Mouse (Mus musculus): ENCODE results near the gene Krt25. TPM values are rescaled to one million over a fixed set of nuclear protein-coding genes. Genes with fewer than 3 reads are reported as not detected.

The Krt25 gene
- total and polyA plus RNA-seq, 3 experiments = 0.17 to 1.0 (median 0.69) TPM

- Histone ChIP-seq H3K27me3 (replicated peaks) (peaks cover 75% of the 10 kb centered on the region), H3K9ac (ENCODE audit: insufficient read depth, low read depth) (no peak overlapping the region), H3K36me3 (replicated peaks in 1 of 2; ENCODE audit: control insufficient read depth in 1 of 2, insufficient read depth in 1 of 2, low read length in 1 of 2) (no peaks in the 10 kb centered on the region), H3K27ac (ENCODE audit: insufficient read depth, low read depth) (no peak overlapping the region), H3K9me3 (replicated peaks; ENCODE audit: low read length) (no peaks in the 10 kb centered on the region), H3K79me2 (replicated peaks; ENCODE audit: control insufficient read depth, extremely low read depth, insufficient read depth, poor library complexity, severe bottlenecking) (no peaks in the 10 kb centered on the region), H3K4me3 (replicated peaks in 1 of 3; ENCODE audit: low read depth in 2 of 3, low read length in 2 of 3, poor library complexity in 1 of 3) (no peak overlapping the region), H3K4me1 (ENCODE audit: control insufficient read depth in 1 of 2, insufficient read depth in 2 of 2) (no peaks in the 10 kb centered on the region), H3K4me2 (ENCODE audit: insufficient read depth, low read depth, poor library complexity, severe bottlenecking) (no peak overlapping the region)
- in situ Hi-C loops (cut with MboI; ENCODE audit: low pct_ligation_motif_present, low pct_unique_long_range_greater_than_20kb, low sequenced_read_pairs) (no loop called here), dilution Hi-C loops (cut with MboI; ENCODE audit: extremely low pct_ligation_motif_present, extremely low pct_unique_long_range_greater_than_20kb, low sequenced_read_pairs) (no loop called here)
- DNase-seq (ENCODE audit: extremely low read depth) = no peak
- TF ChIP-seq IRF4 (IDR thresholded peaks at IDR 0.05; ENCODE audit: low read depth, low read length) (no peak), POLR2AphosphoS2 (IDR thresholded peaks at IDR 0.05; ENCODE audit: low read depth, low read length) (no peak), MEF2A (IDR thresholded peaks at IDR 0.05; ENCODE audit: borderline replicate concordance, low read depth, low read length) (no peak), MAZ (IDR thresholded peaks at IDR 0.05; ENCODE audit: low read depth, low read length) (no peak), JUND (conservative IDR thresholded peaks at IDR 0.05; ENCODE audit: low read depth, low read length) (no peak), ZMIZ1 (IDR thresholded peaks at IDR 0.05; ENCODE audit: low read depth, low read length) (no peak), ZKSCAN1 (IDR thresholded peaks at IDR 0.05; ENCODE audit: borderline replicate concordance, low read depth, low read length) (no peak), KAT2A (IDR thresholded peaks at IDR 0.05; ENCODE audit: insufficient replicate concordance, low read length) (no peak), CTCF (conservative IDR thresholded peaks at IDR 0.05 in 1 of 2, IDR thresholded peaks at IDR 0.05 in 1 of 2; ENCODE audit: low read depth in 2 of 2, low read length in 2 of 2) (no peak), UBTF (IDR thresholded peaks at IDR 0.05; ENCODE audit: low read depth, low read length) (no peak), ELF1 (IDR thresholded peaks at IDR 0.05; ENCODE audit: low read depth, low read length) (no peak), EP300 (IDR thresholded peaks at IDR 0.05; ENCODE audit: low read length) (no peak), MXI1 (IDR thresholded peaks at IDR 0.05; ENCODE audit: low read depth, low read length) (no peak), USF2 (conservative IDR thresholded peaks at IDR 0.05; ENCODE audit: low read depth, low read length) (no peak), SIN3A (IDR thresholded peaks at IDR 0.05; ENCODE audit: low read length) (no peak), POLR2A (IDR thresholded peaks at IDR 0.05; ENCODE audit: low read depth, low read length) (no peak), MAX (IDR thresholded peaks at IDR 0.05; ENCODE audit: low read length) (no peak)
Measured at GRCm38 (mm10) chr11:99339299-99339847, 16.6 kb upstream of the Krt25 start.

- Histone ChIP-seq H3K9ac (ENCODE audit: insufficient read depth, low read depth) (no peak within 1 kb of the TSS), H3K9me3 (replicated peaks; ENCODE audit: low read length) (no peaks in the 10 kb centered on the region), H3K4me3 (replicated peaks in 1 of 3; ENCODE audit: low read depth in 2 of 3, low read length in 2 of 3, poor library complexity in 1 of 3) (no peak within 1 kb of the TSS), H3K36me3 (replicated peaks in 1 of 2; ENCODE audit: control insufficient read depth in 1 of 2, insufficient read depth in 1 of 2, low read length in 1 of 2) (no peaks in the 10 kb centered on the region), H3K4me2 (ENCODE audit: insufficient read depth, low read depth, poor library complexity, severe bottlenecking) (no peak within 1 kb of the TSS), H3K27me3 (replicated peaks) (peaks cover 70% of the 10 kb centered on the region), H3K27ac (ENCODE audit: insufficient read depth, low read depth) (no peak within 1 kb of the TSS), H3K4me1 (ENCODE audit: control insufficient read depth in 1 of 2, insufficient read depth in 2 of 2) (no peaks in the 10 kb centered on the region), H3K79me2 (replicated peaks; ENCODE audit: control insufficient read depth, extremely low read depth, insufficient read depth, poor library complexity, severe bottlenecking) (no peaks in the 10 kb centered on the region)
- no peak for DNase-seq (ENCODE audit: extremely low read depth)
- TF ChIP-seq HCFC1 (IDR thresholded peaks at IDR 0.05; ENCODE audit: low read depth, low read length) (no peak), CHD2 (IDR thresholded peaks at IDR 0.05; ENCODE audit: low read length) (no peak)
- dilution Hi-C loops (cut with MboI; ENCODE audit: extremely low pct_ligation_motif_present, extremely low pct_unique_long_range_greater_than_20kb, low sequenced_read_pairs) (no loop called here), in situ Hi-C loops (cut with MboI; ENCODE audit: low pct_ligation_motif_present, low pct_unique_long_range_greater_than_20kb, low sequenced_read_pairs) (no loop called here)
Measured at GRCm38 (mm10) chr11:99337866-99338265, 15.1 kb upstream of the Krt25 start, which contains the start of gene Krt26. TSS of gene Krt26 (minus strand) at chr11:99337966.

Measured in CH12.LX (cell line).